Mouse (Mus musculus) liver (tissue): ENCODE measurements at regions not wholly inside any gene's neighbourhood (a gene's known extent, or its start where the extent isn't known, plus 50 kb on each side); places are given as distances from the start of the nearest gene placed in this dataset.

Source experiments
- DNase-seq: peaks from one replicate; pipeline ENCODE4 v3.0.0-alpha.2; 2020; ENCODE audit warnings: mixed read lengths

DNA sequence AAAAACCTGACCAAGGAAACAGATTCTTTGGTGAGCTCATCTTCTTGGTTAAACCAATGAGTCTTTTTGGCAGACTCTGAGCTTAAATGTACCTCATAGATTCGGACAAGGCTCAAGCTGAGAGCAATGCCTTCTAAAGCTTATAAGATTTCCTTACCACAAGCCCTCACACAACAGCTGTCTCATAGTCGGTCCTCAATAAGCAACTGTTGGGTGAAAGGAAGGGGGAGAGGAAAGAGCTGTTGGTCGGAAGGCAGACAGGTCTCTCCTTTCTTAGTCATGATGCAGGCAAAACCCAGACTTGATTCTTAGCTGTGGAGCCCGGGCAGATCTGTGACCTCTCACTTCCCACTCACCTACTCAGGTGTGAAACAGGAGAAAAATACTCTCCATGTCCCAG, 50.8 kb upstream of the 1700016C15Rik start:
- DNase-seq = no peak
